Mouse (Mus musculus) cerebellum, adult 2 months (tissue): ENCODE measurements around the gene Enkur. TPM values are rescaled to one million over a fixed set of nuclear protein-coding genes. Genes with fewer than 3 reads are reported as not detected.

Source experiments
- DNase-seq, 2 experiments: peaks; one replicate each; pipeline ENCODE4 v3.0.0; 2021
- H3K27ac ChIP-seq: fragments of 200-500 bp; 2 replicates; pipeline ENCODE4 v1.5.1; 2012; ENCODE audit warnings: low read length, control low read depth, inconsistent platforms; ENCODE audit not compliant: insufficient read depth
- H3K27me3 ChIP-seq: fragments of 200-500 bp; 2 replicates; pipeline ENCODE4 v1.6.1; 2012; ENCODE audit warnings: inconsistent platforms, mild to moderate bottlenecking, low read length, moderate library complexity; ENCODE audit not compliant: control insufficient read depth, insufficient read depth
- H3K4me1 ChIP-seq: fragments of 200-500 bp; 2 replicates; pipeline ENCODE4 v1.6.1; 2011; ENCODE audit warnings: low read length; ENCODE audit not compliant: control insufficient read depth, insufficient read depth
- H3K4me3 ChIP-seq: fragments of 200-500 bp; replicated peaks from 2 replicates; pipeline ENCODE3; 2011; ENCODE audit warnings: mild to moderate bottlenecking, low read depth, low read length, control low read depth; ENCODE audit not compliant: insufficient read depth
- CTCF ChIP-seq: fragments of 200-500 bp; IDR thresholded peaks from 2 replicates; pipeline ENCODE4 v1.5.1; 2011; ENCODE audit warnings: low read depth, mild to moderate bottlenecking, control low read depth, low read length, moderate library complexity, borderline replicate concordance; ENCODE audit not compliant: insufficient read depth
- POLR2A ChIP-seq: fragments of 200-500 bp; IDR thresholded peaks from 2 replicates; pipeline ENCODE4 v1.6.1; 2011; ENCODE audit warnings: low read length, control low read depth, borderline replicate concordance; ENCODE audit not compliant: insufficient read depth
- WGBS: fragments of 180-500 bp; shearing (Covaris S2); methylation state at CpG from one replicate; pipeline ENCODE4 v1.1.7; 2018; 5-methylcytosine and 5-hydroxymethylcytosine counted together
- polyA plus RNA-seq: library from polyadenylated mRNA; depleted of rRNA; stranded (reverse); fragments of >200 nt; gene quantifications from 2 replicates; pipeline ENCODE4 v1.2.3, GENCODE M21; 2012

Enkur gene
- polyA plus RNA-seq, 1 experiment: 1.0 TPM

- no peak overlapping the region for H3K27ac ChIP-seq
- 54% methylated on average over 7 of the region's 7 CpGs for WGBS
- H3K4me1 ChIP-seq: no peaks in the 10 kb centered on the region
- H3K27me3 ChIP-seq: no peaks in the 10 kb centered on the region
- H3K4me3 ChIP-seq: no peak overlapping the region
- peak; percentile 35 to 48 for DNase-seq
- TF ChIP-seq POLR2A (no peak), CTCF (peak; percentile 61; the same call in 1 of the 2 replicates)
These were observed 17.6 kb downstream of the Enkur start for GRCm38 (mm10) chr2:21187576-21187975.

GRCm38 (mm10) chr2:21182811-21183210, 22.4 kb downstream of the Enkur start:
- Histone ChIP-seq H3K27me3 (no peaks in the 10 kb centered on the region), H3K27ac (no peak overlapping the region), H3K4me3 (no peak overlapping the region), H3K4me1 (no peaks in the 10 kb centered on the region)
- DNase-seq: no peak
- TF ChIP-seq POLR2A: no peak
- TF ChIP-seq CTCF: no peak
- 89% methylated on average over 1 of the region's 1 CpGs for WGBS

- WGBS: 99% methylated on average over 5 of the region's 5 CpGs
- no peak overlapping the region for H3K27ac ChIP-seq
- H3K4me3 ChIP-seq: no peak overlapping the region
- no peak for DNase-seq
- no peaks in the 10 kb centered on the region for H3K4me1 ChIP-seq
- no peaks in the 10 kb centered on the region for H3K27me3 ChIP-seq
- no peak for TF ChIP-seq CTCF
- TF ChIP-seq POLR2A: no peak
These were observed 26.0 kb downstream of the Enkur start for GRCm38 (mm10) chr2:21179136-21179535.

- no peak overlapping the region for H3K27ac ChIP-seq
- no peaks in the 10 kb centered on the region for H3K4me1 ChIP-seq
- TF ChIP-seq POLR2A (no peak), CTCF (no peak)
- no peaks in the 10 kb centered on the region for H3K27me3 ChIP-seq
- no peak overlapping the region for H3K4me3 ChIP-seq
- DNase-seq: no peak
- 93% methylated on average over 3 of the region's 3 CpGs for WGBS
These were observed 32.4 kb downstream of the Enkur start for GRCm38 (mm10) chr2:21172797-21173196.

GRCm38 (mm10) chr2:21167916-21168315, 37.2 kb downstream of the Enkur start:
- Histone ChIP-seq H3K27me3 (no peaks in the 10 kb centered on the region), H3K4me3 (no peak overlapping the region), H3K27ac (no peak overlapping the region), H3K4me1 (no peaks in the 10 kb centered on the region)
- TF ChIP-seq POLR2A: no peak
- TF ChIP-seq CTCF: no peak
- WGBS: 76% methylated on average over 1 of the region's 1 CpGs
- DNase-seq: no peak

- Histone ChIP-seq H3K27me3 (no peaks in the 10 kb centered on the region), H3K27ac (no peak overlapping the region), H3K4me3 (no peak overlapping the region), H3K4me1 (no peaks in the 10 kb centered on the region)
- 82% methylated on average over 8 of the region's 8 CpGs for WGBS
- TF ChIP-seq CTCF (no peak), POLR2A (no peak)
- no peak for DNase-seq
These were observed 40.9 kb downstream of the Enkur start for GRCm38 (mm10) chr2:21164296-21164695.

GRCm38 (mm10) chr2:21153469-21153868, 51.7 kb downstream of the Enkur start:
- peak in 1 of 2 experiments; percentile 13 for DNase-seq
- Histone ChIP-seq H3K4me3 (no peak overlapping the region), H3K27me3 (no peaks in the 10 kb centered on the region), H3K4me1 (no peaks in the 10 kb centered on the region), H3K27ac (no peak overlapping the region)
- TF ChIP-seq CTCF (peak; percentile 33; the same call in 1 of the 2 replicates), POLR2A (no peak)
- WGBS: 86% methylated on average over 3 of the region's 3 CpGs

- no peak overlapping the region for H3K4me3 ChIP-seq
- H3K4me1 ChIP-seq: no peaks in the 10 kb centered on the region; the same call in 1 of the 2 replicates
- DNase-seq: no peak
- no peaks in the 10 kb centered on the region for H3K27me3 ChIP-seq
- H3K27ac ChIP-seq: no peak overlapping the region
- WGBS: 64% methylated on average over 4 of the region's 4 CpGs
- TF ChIP-seq POLR2A (no peak), CTCF (no peak)
These were observed 58.0 kb downstream of the Enkur start for GRCm38 (mm10) chr2:21147169-21147568.

- TF ChIP-seq CTCF (no peak), POLR2A (no peak)
- whole genome bisulfite sequencing: 94% methylated on average over 6 of the region's 6 CpGs
- H3K27me3 ChIP-seq: no peaks in the 10 kb centered on the region
These were observed 58.7 kb downstream of the Enkur start for GRCm38 (mm10) chr2:21146486-21146885.

More at GRCm38 (mm10) chr2:21146486-21146885, 58.7 kb downstream of the Enkur start:
- H3K4me1 ChIP-seq: no peaks in the 10 kb centered on the region; the same call in 1 of the 2 replicates
- no peak for DNase-seq
- no peak overlapping the region for H3K4me3 ChIP-seq
- no peak overlapping the region for H3K27ac ChIP-seq
